Mouse (Mus musculus) heart, embryonic 14.5 days (tissue): Measurements from ENCODE around the gene Armc9. TPM values are rescaled to one million over a fixed set of nuclear protein-coding genes. Genes with fewer than 3 reads are reported as not detected.

ENCODE experiments used
- ATAC-seq: fragments of 200-750 bp; cut with Nextera tagmentation; 2 replicates; pipeline ENCODE4 v1.8.0; 2017; ENCODE audit warnings: low read depth, moderate TSS enrichment; ENCODE audit not compliant: insufficient number of reproducible peaks, insufficient read depth, low FRiP score
- H3K27ac ChIP-seq, 2 experiments: fragments of 200-500 bp in 1 of 2; fragments of 300-500 bp in 1 of 2; sonication (generic) in 1 of 2; replicated peaks in 1 of 2; 2 replicates each; pipeline ENCODE4 v1.5.1; 2012 to 2014; ENCODE audit warnings: low read depth in 2 of 2, low read length in 2 of 2, control low read depth in 1 of 2, mild to moderate bottlenecking in 1 of 2, mixed read lengths in 1 of 2; ENCODE audit not compliant: control insufficient read depth in 1 of 2, insufficient read depth in 1 of 2
- H3K27me3 ChIP-seq: fragments of 300-500 bp; sonication (generic); 2 replicates; pipeline ENCODE4 v1.6.1; 2014; ENCODE audit warnings: mild to moderate bottlenecking, low read length, control low read depth; ENCODE audit not compliant: control insufficient read depth, insufficient read depth
- H3K36me3 ChIP-seq: fragments of 300-500 bp; sonication (generic); 2 replicates; pipeline ENCODE4 v1.6.1; 2014; ENCODE audit warnings: mild to moderate bottlenecking, control low read depth, low read length, mixed read lengths; ENCODE audit not compliant: control insufficient read depth, insufficient read depth
- H3K4me1 ChIP-seq, 2 experiments: fragments of 200-500 bp in 1 of 2; fragments of 300-500 bp in 1 of 2; sonication (generic) in 1 of 2; 2 replicates each; pipeline ENCODE4 v1.6.1; 2012 to 2014; ENCODE audit warnings: low read length in 2 of 2, control low read depth in 1 of 2, mixed read lengths in 1 of 2; ENCODE audit not compliant: control insufficient read depth in 2 of 2, insufficient read depth in 2 of 2
- H3K4me2 ChIP-seq: fragments of 300-500 bp; sonication (generic); 2 replicates; pipeline ENCODE4 v1.6.1; 2014; ENCODE audit warnings: mild to moderate bottlenecking, low read length
- H3K4me3 ChIP-seq, 2 experiments: fragments of 200-500 bp in 1 of 2; fragments of 300-500 bp in 1 of 2; sonication (generic) in 1 of 2; 2 replicates each; pipeline ENCODE4 v1.5.1; 2012 to 2014; ENCODE audit warnings: low read length in 2 of 2, mild to moderate bottlenecking in 2 of 2, control low read depth in 1 of 2, low read depth in 1 of 2, moderate library complexity in 1 of 2; ENCODE audit not compliant: control insufficient read depth in 1 of 2, insufficient read depth in 1 of 2
- H3K9ac ChIP-seq: fragments of 300-500 bp; sonication (generic); 2 replicates; pipeline ENCODE4 v1.6.1; 2014; ENCODE audit warnings: mild to moderate bottlenecking, low read length
- H3K9me3 ChIP-seq: fragments of 300-500 bp; sonication (generic); 2 replicates; pipeline ENCODE4 v1.6.1; 2016; ENCODE audit warnings: low read length, control low read depth; ENCODE audit not compliant: control insufficient read depth
- WGBS: fragments of 180-500 bp; shearing (Covaris S2); extraction: QIAGEN DNeasy Blood & Tissue Kit; methylation state at CpG from one replicate; pipeline ENCODE4 v1.1.7; 2014; 5-methylcytosine and 5-hydroxymethylcytosine counted together
- polyA plus RNA-seq: library from polyadenylated mRNA; unstranded; fragments of >200 nt; fragmentation: Nextera tagmentation; extraction: Ambion mirVana; gene quantifications from 2 replicates; pipeline ENCODE4 v1.2.1, GENCODE M21; 2014

The Armc9 gene
- 11.9 and 12.3 TPM in 2 replicates for polyA plus RNA-seq

DNA sequence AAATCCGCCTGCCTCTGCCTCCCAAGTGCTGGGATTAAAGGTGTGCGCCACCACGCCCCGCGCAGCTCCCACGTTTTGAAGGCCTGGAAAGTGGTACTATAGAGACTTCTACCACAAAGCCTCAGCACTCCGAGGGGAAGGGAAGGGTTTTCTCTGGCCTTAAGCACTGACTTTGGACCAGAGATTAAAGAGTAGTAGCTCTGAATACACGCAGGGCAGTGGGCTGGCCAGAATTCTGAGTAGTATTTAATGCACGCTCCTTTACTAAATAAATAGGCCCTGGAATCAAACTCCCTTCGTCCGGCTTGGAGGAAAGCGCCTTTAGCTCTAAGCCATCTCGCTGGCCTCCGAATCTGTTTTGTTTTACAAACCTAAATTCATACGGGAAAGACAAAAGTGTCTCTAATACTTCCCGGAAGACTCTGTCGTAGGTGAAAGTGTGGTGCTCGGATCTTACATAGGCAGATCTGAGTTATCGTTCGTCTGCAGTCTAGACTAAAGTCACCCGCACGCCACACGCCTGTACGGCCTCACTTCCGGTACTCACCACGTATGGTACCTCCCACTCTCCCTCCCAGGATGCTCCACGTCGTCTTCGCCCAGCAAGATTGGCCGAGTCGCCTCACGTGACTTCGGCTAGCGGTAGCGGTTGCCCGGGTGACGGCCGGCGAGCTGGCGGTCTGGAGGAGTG is at the start of gene Armc9:
TSS of gene Armc9 (plus strand) at position 648 of the 691 bp plus-strand sequence.
- WGBS: 3% methylated on average over 40 of the region's 40 CpGs

GRCm38 (mm10) chr1:86105054-86105453 is 49.5 kb upstream of the Armc9 start:
- H3K36me3 ChIP-seq: peaks cover 41% of the 10 kb centered on the region
- WGBS: 87% methylated on average over 1 of the region's 1 CpGs
- no peak overlapping the region for H3K4me3 ChIP-seq
- no peak overlapping the region for H3K27ac ChIP-seq
- no peak overlapping the region for H3K9ac ChIP-seq
- no peaks in the 10 kb centered on the region for H3K9me3 ChIP-seq
- no peaks in the 10 kb centered on the region for H3K27me3 ChIP-seq
- no peaks in the 10 kb centered on the region for H3K4me1 ChIP-seq
- ATAC-seq: no peak
- H3K4me2 ChIP-seq: no peak overlapping the region

More for the DNA sequence above, at the start of gene Armc9:
- Histone ChIP-seq H3K4me2 (peak within 1 kb of the TSS; percentile 83), H3K4me3 (peak within 1 kb of the TSS; percentile 76 to 80), H3K4me1 (peaks cover 6 to 10% of the 10 kb centered on the region in 2 experiments; a peak in 2 of 4 replicates), H3K36me3 (0 out of 2 replicates have a peak, but pooled peaks cover 3% of the 10 kb centered on the region), H3K9ac (peak within 1 kb of the TSS; percentile 81), H3K9me3 (no peaks in the 10 kb centered on the region), H3K27ac (peak within 1 kb of the TSS; percentile 87 to 89), H3K27me3 (no peaks in the 10 kb centered on the region)
- peak; percentile 98 for ATAC-seq

DNA sequence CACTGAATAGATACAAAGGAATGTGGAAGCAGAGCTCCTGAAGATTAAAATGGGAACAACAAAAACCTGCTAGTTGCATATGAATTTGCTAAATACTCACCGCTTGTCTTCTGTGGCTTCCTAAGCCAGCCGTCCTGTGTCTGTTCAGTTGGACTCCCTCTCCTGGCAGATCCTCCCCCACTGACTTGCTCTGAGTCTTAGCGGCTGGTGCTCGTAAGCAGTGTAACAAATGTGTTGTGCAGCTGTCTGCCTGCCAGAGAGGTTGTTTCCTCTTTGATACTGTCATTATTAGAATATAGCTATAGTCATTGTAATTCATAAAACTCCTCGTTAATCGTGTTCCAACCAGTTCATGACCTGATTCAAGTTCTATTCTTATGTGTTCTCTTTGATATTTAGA is 42.8 kb upstream of the Armc9 start, which contains the start of gene Htr2b:
TSS of gene Htr2b (minus strand) at position 192 of the 400 bp plus-strand sequence.
- peaks cover 25% of the 10 kb centered on the region for H3K36me3 ChIP-seq
- ATAC-seq: no peak
- no peak within 1 kb of the TSS for H3K9ac ChIP-seq
- 0 out of 4 replicates have a peak, but pooled peaks cover 0 to 4% of the 10 kb centered on the region in 2 experiments for H3K4me1 ChIP-seq
- no peak within 1 kb of the TSS for H3K4me2 ChIP-seq
- no peak within 1 kb of the TSS for H3K4me3 ChIP-seq
- H3K9me3 ChIP-seq: no peaks in the 10 kb centered on the region
- 64% methylated on average over 6 of the region's 6 CpGs for WGBS
- H3K27ac ChIP-seq: no peak within 1 kb of the TSS
- no peaks in the 10 kb centered on the region for H3K27me3 ChIP-seq

- H3K4me2 ChIP-seq: no peak overlapping the region
- H3K9ac ChIP-seq: no peak overlapping the region
- H3K4me1 ChIP-seq: 0 out of 4 replicates have a peak, but pooled peaks cover 0 to 4% of the 10 kb centered on the region in 2 experiments
- H3K4me3 ChIP-seq: no peak overlapping the region
- no peaks in the 10 kb centered on the region for H3K9me3 ChIP-seq
- WGBS: 79% methylated on average over 3 of the region's 3 CpGs
- H3K27ac ChIP-seq: no peak overlapping the region
- ATAC-seq: no peak
- H3K27me3 ChIP-seq: no peaks in the 10 kb centered on the region
- H3K36me3 ChIP-seq: peaks cover 34% of the 10 kb centered on the region
These were observed 40.4 kb upstream of the Armc9 start for GRCm38 (mm10) chr1:86114141-86114540.

- H3K4me2 ChIP-seq: no peak overlapping the region
- H3K4me1 ChIP-seq: no peaks in the 10 kb centered on the region
- no peaks in the 10 kb centered on the region for H3K9me3 ChIP-seq
- no peak overlapping the region for H3K27ac ChIP-seq
- no peak for ATAC-seq
- H3K27me3 ChIP-seq: no peaks in the 10 kb centered on the region
- peaks cover 79% of the 10 kb centered on the region for H3K36me3 ChIP-seq
- H3K4me3 ChIP-seq: no peak overlapping the region
- H3K9ac ChIP-seq: no peak overlapping the region
- WGBS: 87% methylated on average over 4 of the region's 4 CpGs
These were observed 35.0 kb upstream of the Armc9 start for GRCm38 (mm10) chr1:86119549-86119948.

GRCm38 (mm10) chr1:86126036-86126435 is 28.5 kb upstream of the Armc9 start:
- H3K4me1 ChIP-seq: no peaks in the 10 kb centered on the region
- no peak overlapping the region for H3K27ac ChIP-seq
- ATAC-seq: no peak
- no peak overlapping the region for H3K9ac ChIP-seq
- H3K36me3 ChIP-seq: peaks cover 96% of the 10 kb centered on the region
- no peak overlapping the region for H3K4me2 ChIP-seq
- 96% methylated on average over 2 of the region's 2 CpGs for WGBS
- H3K27me3 ChIP-seq: no peaks in the 10 kb centered on the region
- no peak overlapping the region for H3K4me3 ChIP-seq
- H3K9me3 ChIP-seq: no peaks in the 10 kb centered on the region

- Histone ChIP-seq H3K4me2 (no peak within 1 kb of the TSS), H3K27me3 (no peaks in the 10 kb centered on the region), H3K9ac (no peak within 1 kb of the TSS), H3K4me1 (no peaks in the 10 kb centered on the region), H3K9me3 (no peaks in the 10 kb centered on the region), H3K4me3 (no peak within 1 kb of the TSS), H3K36me3 (peaks cover 93% of the 10 kb centered on the region), H3K27ac (no peak within 1 kb of the TSS)
- WGBS: 95% methylated on average over 4 of the region's 4 CpGs
- ATAC-seq: no peak
These were observed 21.2 kb upstream of the Armc9 start, which contains the start of gene Gm21972 for GRCm38 (mm10) chr1:86133337-86133736. Gene Gm21972 (plus strand): TSS chr1:86133637.
